Mouse (Mus musculus) lung, postnatal 14 days (tissue): ENCODE results near the gene Pomc.
A peak's percentile ranks its signal among the peaks of the same experiment; 100 is the strongest.
"Not testable (repeated sequence)": the region's sequence is repeated elsewhere in the genome, so short reads cannot be mapped to it uniquely, and the experiment has no call there.

Experiments
- DNase-seq: peaks from one replicate; pipeline ENCODE4 v3.0.0; 2021

Pomc gene

DNA sequence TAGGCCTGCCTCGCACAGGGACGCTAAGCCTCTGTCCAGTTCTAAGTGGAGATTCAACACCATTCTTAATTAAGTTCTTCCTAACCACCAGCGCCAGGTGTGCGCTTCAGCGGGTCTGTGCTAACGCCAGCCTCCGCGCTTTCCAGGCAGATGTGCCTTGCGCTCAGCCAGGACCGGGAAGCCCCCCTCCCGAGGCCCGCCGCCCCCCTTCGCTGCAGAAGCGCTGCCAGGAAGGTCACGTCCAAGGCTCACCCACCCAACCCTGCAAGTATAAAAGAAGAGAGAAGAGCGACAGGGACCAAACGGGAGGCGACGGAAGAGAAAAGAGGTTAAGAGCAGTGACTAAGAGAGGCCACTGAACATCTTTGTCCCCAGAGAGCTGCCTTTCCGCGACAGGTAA is at the start of gene Pomc:
Gene Pomc, plus strand, starts transcription at position 301 of the 400 bp plus-strand sequence.
- DNase-seq = no peak

DNA sequence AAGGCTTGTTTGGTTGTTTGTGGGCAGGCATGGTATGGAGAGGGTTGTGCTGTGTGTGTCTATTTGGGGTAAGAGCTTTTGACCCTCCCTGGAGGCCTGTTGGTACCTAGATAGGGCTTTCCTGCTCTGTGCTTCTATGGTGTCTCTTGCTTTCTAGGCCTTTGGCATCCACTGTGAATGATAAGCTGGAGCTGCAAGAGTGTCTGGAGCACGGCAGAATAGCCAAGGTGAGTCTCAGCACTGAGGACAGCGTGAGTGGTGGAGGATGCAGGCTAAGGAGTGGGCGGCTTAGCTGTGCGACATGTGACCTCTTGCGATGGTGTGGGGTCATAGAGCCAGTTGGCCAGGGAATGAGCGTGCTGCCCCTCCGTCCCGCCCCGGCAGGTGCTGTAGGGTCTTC is 49.3 kb upstream of the Pomc start:
- no peak for DNase-seq

DNA sequence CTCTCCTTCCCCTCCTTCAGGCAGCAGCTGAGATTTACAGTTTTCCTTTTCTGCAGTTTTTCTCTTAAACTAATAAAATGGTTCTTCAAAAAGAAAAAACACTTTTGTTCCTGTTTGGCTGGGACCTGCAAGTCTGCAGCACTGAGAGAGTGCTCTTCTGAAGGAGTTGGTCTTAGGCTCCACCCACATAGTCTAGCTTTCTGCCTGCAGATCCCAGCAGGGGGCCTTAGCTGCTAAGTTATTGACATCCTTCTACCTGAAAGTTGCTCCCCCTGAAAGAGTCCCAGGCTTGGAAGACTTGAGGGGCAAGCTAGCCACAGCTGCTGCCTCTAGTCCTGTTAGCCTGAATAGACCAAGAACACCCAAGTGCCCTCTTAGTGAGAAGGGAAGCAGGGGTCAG is 48.4 kb upstream of the Pomc start:
- DNase-seq = no peak

DNA sequence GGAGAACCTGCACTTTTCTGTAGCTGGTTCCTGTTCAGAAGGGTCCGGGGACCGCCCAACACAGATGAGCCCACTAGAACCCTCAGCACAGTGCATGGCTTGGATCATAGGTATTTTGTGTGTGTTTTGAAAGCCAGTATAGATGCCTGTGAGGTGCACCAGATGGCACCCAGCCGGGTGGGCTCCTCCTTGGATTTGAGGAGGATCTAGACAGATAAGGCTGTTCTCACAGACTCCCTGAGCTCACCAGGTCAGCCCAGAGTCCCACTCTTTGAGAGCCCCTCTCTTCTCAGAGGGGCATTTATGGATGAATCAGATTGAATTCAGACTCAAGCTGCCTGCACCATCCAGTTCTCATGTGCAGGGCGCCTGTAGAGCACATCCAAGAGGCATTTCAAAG is 47.7 kb upstream of the Pomc start:
- DNase-seq = no peak

DNA sequence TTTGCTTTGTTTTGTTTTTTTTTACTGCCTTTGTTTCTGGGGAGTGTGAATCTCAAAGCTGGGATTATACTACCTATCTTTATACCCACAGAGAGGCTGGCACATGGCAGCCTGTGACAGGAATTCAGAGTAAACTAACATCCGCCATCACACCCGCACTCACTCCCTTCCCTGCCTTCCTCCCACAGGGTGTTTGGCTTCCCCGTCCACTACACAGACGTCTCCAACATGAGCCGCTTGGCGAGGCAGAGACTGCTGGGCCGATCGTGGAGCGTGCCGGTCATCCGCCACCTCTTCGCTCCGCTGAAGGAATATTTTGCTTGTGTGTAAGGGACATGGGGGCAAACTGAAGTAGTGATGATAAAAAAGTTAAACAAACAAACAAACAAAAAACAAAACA is 47.3 kb upstream of the Pomc start:
- DNase-seq = no peak

DNA sequence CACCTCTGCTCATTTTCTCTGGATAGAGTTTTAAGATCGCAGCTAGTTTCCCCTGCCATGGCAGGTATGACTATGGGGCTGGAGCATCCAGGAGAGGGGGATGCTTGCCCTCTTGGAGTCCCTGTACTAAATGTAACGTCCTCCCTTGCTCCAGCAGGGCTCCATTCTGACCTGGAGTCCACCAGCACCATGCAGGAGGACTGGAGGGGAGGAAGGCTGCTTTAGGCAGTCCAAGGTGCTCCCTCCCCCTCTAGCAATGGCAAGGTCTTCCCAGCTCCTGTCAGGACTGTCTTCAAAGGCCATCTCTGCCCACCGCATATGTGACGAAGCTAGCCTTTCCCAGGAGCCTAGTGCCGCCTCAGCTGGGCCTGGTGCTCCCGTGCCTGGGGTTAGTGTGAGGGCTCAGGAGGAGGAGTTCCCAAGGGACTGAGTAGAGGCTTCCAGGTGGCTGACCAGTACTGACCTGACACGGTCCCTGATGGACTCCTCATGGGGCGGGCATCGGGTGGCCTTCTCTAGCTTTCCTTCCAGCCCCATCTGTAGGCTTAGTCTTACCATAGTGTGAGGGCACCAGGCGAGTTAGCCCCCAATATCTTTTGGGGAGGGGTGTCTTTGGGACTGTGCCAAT is 44.2 kb upstream of the Pomc start:
- DNase-seq = no peak

DNA sequence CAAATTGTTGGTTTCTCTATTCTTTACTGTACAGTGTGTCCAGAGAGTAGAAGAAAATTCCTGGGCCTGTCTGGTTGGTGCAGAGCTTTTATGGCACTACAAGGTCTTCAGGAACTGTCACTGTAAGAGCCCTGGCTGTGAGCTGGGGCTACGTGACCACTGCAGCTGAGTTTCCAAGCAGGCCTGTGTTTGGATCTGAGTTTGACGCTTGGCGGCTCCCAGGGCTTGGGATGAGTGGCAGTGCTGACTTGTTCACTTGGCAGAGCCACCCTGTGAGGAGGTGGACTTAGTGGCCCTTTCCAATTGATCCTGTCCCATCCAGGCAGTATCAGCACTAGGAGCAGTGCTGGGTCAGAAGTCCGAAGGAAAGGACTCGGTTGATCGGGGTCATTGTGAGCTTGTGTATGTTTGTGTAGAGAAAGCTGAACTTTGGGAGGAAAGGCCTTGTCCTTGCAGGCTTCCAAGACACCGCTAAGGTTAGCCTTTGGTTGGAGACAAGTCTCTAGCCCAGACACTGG is 42.9 kb upstream of the Pomc start:
- DNase-seq = no peak

- DNase-seq = no peak
Measured at GRCm38 (mm10) chr12:3915852-3916251, 38.9 kb upstream of the Pomc start.

DNA sequence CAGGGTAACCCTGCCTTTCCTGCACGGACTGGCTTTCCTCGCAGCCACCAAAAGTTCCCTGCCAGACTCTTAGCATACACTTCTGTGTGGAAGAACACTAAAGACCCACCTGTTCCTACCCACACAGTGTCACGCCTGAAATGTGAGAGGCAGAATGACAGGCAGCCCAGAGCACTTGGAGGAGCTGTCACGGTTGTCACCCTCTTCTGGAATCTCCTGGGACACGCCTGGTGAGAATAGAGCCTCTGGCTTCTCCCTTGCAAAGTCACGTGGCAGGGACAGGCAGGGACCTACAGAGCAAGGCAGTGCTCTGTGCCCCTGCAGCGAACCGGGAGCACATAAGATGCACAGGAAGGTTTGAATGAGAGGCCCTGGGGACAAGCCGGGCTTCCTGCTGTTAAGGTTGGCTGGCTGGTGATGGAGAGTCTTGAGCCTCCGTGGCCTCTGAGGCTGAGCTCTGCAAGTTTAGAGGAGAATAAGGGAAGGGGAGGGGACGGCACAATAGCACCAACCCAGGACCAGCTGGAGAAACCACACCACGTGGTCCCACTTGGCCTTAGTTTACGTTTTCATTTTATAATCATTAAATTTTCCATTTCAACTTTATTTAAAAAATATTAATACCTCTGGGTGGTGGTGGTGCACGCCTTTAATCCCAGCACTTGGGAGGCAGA is 36.9 kb upstream of the Pomc start:
- no peak for DNase-seq

- no peak for DNase-seq
Measured at GRCm38 (mm10) chr12:3918577-3918976, 36.2 kb upstream of the Pomc start.

DNA sequence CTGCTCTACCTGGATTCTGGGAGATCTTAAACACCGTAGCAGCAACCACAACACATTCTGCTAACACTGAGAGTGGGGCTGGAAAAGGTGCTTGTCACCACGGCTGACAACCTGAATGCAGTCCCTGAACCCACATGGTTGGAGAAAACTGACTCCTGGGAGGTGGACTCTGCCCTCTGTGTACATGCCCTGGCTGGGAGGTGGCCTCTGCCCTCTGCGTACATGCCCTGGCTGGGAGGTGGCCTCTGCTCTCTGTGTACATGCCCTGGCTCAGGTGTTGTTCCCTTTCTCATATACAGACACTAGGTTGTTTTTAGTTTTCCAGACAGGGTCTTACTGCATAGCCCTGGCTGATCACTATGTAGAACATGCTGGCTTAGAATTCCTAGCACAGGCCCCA is 35.3 kb upstream of the Pomc start:
- DNase-seq = no peak

DNA sequence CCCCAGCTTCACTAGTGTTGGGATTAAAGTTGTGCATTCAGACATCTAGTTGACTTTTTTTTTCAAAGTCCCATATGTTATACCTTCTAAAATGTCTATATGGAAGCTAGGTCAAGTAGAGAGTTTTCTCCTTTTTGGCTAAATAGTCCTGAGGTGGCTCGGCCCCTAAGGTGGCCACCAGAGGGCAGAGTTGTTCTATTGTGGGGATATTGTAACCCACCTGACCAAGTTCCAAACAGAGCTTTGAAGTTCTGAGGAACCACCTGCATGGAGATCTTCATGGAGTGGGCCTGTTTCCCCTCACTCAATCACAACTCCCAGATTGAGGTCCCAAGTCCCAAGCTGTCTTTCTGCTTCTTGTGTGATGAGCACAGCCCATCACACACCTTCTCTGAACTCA is 28.6 kb upstream of the Pomc start:
- peak; percentile 83 for DNase-seq

DNA sequence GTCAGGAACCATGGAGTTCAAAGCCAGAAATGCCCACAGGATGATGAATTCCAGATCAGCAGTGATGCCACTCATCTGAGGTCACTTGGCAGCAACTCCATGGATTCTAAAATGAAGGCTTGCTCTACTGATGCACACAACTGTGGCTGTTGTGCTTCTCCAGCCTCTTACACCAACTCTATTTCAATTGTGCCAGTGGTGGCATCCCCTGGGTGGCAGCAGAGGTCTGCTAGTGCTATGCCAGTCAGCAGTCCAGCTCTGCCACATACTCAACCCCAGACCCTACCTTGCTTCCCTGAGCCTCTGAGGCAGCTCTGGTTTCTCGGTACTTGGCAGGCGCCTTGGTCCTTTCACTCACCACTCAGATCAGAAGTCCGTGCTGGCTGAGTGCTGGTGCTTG is 25.9 kb upstream of the Pomc start:
- DNase-seq = no peak

DNA sequence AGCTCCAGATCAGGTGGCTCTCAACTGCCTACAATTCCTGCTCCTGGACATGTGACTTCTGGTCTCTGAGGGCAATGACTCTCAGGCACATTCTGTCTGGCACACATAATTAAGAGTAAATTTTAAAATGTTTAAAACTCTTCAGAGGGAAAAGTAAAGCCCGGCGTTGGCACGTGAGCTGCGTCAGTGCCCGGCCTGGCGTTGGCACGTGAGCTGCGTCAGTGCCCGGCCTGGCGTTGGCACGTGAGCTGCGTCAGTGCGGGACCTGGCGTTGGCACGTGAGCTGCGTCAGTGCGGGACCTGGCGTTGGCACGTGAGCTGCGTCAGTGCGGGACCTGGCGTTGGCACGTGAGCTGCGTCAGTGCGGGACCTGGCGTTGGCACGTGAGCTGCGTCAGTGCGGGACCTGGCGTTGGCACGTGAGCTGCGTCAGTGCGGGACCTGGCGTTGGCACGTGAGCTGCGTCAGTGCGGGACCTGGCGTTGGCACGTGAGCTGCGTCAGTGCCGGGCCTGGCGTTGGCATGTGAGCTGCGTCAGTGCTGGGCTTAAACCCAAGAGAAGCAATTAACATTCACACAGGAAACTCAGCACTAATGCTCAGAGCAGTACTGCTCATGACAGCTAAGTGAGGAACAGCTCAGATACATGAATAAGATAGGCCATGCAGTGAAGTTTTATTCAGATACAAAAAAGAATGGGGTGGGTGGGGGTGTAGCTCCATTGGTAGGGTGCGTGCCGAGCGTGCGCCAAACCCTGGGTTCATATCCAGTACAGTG is 24.5 kb upstream of the Pomc start:
- DNase-seq = not testable (repeated sequence)

DNA sequence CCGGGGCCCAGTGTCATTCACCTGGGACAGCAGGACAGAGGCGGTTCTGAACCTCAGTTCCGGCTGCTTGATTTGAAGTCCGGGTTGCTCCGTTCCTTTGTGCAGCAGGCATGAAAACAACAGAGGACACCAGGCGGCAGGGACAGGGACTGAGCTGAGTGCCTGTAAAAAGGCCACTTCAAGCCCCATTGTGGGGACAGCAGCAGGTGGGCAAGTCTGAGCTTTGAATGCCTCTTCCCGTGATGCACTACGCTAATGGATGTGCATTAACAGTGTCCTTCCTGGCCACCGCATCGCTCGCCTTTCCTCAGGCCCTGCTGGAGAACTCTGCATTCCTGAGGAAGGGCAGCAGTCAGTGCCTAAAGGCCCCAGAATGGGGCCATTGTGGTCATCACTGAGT is 12.7 kb upstream of the Pomc start:
- no peak for DNase-seq

GRCm38 (mm10) chr12:3944454-3945073 is 10.2 kb upstream of the Pomc start:
- DNase-seq = no peak

GRCm38 (mm10) chr12:3947503-3947902 is 7.2 kb upstream of the Pomc start:
- no peak for DNase-seq

DNA sequence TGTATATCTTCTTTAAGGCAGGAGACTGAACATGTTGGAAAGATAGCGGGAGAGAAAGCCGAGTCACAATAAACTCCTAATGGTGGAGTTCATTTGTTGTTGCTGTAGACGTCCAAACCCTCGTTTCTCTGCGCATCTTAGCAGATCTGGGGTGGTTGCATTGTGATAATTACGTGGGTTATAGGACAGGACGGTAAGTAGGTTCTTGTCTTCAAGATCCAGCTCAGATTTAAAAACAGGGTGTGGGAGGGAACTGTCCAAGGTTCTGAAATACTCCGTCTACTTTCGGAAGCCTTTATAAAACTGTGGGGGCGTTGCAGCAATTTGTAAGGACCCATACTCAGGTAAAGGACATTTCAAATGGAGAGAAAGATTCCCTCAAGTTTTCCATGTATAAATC is 620 bp downstream of the Pomc start:
- peak; percentile 41 for DNase-seq

DNA sequence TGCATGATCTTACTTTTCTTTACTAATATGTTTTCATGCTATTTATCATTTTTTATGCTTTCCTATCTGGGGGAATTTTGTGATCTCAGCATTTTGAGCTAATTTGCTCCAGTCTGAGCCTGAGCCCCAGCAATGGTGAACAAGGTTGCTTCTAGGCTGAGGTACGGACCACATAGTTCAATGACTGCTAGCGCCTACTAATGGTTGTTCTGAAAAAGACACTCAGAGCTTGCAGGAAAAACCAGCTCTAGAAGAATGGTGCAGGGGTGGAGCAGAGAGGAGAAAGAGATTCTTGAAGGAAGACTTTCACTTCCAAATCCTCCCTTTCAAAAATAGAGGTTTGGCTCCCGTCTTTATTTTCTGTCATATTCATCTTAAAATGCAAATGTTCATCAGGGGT is 1.6 kb downstream of the Pomc start:
- no peak for DNase-seq

DNA sequence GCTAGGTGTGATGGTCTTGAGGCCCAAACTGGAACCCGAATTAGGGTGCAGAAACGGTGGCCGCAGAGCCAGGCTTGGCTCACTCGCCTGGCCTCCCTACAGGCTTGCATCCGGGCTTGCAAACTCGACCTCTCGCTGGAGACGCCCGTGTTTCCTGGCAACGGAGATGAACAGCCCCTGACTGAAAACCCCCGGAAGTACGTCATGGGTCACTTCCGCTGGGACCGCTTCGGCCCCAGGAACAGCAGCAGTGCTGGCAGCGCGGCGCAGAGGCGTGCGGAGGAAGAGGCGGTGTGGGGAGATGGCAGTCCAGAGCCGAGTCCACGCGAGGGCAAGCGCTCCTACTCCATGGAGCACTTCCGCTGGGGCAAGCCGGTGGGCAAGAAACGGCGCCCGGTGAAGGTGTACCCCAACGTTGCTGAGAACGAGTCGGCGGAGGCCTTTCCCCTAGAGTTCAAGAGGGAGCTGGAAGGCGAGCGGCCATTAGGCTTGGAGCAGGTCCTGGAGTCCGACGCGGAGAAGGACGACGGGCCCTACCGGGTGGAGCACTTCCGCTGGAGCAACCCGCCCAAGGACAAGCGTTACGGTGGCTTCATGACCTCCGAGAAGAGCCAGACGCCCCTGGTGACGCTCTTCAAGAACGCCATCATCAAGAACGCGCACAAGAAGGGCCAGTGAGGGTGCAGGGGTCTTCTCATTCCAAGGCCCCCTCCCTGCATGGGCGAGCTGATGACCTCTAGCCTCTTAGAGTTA is 5.2 kb downstream of the Pomc start:
- DNase-seq = peak; percentile 88

- DNase-seq = no peak
Measured at GRCm38 (mm10) chr12:3960553-3960952, 5.8 kb downstream of the Pomc start.

GRCm38 (mm10) chr12:3967196-3967595 is 12.4 kb downstream of the Pomc start:
- no peak for DNase-seq

DNA sequence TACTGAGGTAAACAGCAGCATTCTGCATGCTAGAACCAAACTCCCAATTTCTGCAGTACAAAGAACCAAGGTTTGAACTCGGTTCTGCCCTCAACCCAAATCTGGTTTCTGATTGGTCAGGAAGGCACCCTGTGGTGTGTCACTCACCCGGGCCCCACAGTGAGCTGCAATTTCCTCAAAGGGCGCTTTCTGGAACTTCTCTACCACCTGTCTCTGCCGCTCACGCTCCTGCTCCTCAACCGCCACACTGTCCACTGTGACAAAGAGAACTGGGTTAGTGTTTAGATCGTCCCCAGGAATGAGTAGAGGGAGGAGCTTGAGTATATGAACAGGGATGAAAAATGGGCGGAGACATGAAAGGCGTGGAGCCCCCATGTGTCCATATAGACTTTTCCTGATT is 13.6 kb downstream of the Pomc start:
- DNase-seq = no peak
